Mouse (Mus musculus) right cerebral cortex, postnatal 14 days (tissue): ENCODE measurements around the gene Nxn.

Experiments used
- DNase-seq: peaks from one replicate; pipeline ENCODE4 v3.0.0; 2022

Nxn gene

GRCm38 (mm10) chr11:76292831-76293230, 106.1 kb downstream of the Nxn start:
- no peak for DNase-seq

- no peak for DNase-seq
Observed at GRCm38 (mm10) chr11:76292398-76292797, 106.5 kb downstream of the Nxn start.

DNA sequence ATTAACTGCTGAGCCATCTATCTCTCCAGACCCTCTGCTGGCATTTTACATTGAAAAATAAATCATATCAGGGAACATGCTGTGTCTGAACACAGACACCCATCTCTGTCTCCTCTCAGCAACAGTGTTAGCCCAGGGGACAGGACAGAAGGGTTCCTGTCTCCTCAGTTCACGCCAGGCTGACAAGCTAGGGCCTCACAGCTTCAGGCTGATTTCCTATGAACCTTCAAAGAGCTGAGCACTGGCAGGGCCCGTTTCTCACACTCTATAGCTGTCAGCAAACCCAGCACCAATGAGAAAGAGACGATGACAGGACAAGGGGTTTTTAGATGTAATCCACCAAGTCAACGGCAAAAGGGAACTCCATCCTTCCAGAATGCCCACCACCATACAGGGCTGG, 107.0 kb downstream of the Nxn start:
- no peak for DNase-seq

- peak; percentile 48 for DNase-seq
Observed at GRCm38 (mm10) chr11:76290367-76290766, 108.6 kb downstream of the Nxn start.

DNA sequence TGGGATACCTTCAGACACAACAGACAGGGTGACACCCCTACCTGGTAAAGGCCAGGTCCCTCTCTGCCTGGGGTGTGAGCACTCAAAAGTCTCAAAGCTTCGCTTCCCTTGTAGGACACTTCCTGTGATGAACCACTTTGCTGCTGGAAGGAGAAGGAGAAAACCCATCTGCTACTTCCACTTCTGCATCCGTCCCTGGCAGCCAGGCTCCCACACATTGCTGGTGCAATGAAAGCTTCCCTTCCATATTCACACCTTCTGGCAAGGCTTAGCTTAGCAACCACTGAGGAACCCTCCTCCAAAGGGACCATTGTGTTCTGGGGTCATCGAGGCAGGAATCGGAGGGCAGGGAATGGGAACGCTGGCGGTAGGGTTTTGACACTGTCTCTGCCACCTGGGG, 110.3 kb downstream of the Nxn start:
- DNase-seq = peak; percentile 48

GRCm38 (mm10) chr11:76287301-76287700, 111.6 kb downstream of the Nxn start:
- no peak for DNase-seq

- no peak for DNase-seq
Observed at GRCm38 (mm10) chr11:76286534-76287126, 112.3 kb downstream of the Nxn start.

- DNase-seq = no peak
Observed at GRCm38 (mm10) chr11:76285431-76286075, 113.4 kb downstream of the Nxn start.

DNA sequence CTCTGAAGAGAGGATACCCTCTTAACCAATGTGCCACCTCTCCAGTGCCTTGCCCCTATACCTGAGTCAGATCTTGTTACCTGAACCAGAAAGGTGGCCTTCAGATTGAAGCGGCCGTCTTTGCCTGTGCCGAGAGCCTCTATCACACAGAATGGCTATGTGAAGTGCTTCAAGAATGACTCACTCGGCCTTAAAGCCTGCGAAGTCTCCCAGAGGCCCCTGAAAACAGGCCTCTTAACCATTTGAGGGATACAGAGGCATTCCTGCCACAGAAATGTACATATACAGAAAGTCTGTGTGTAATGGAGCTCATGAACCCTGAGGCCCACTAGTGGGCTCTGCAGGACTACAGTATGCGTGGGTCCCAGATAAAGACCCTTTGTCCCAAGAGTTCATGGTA, 115.1 kb downstream of the Nxn start:
- DNase-seq = no peak

DNA sequence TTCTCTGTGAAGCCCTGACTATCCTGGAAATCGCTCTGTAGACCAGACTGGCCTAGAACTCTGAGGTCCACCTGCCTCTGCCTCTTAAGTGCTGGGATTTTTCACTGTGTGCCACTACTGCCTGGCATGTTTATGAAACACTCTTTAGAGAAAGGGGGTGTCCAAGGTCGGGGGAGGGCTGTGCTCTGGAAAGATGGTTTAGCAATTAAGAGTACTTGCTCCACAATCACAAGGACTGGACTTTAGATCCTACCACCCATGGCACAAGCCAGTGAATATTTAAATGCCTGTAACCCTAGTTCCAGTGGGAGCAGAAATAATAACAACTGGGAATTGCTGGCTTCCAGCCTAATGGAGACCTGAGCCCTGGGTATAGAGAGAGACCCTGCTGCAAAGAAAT, 119.0 kb downstream of the Nxn start:
- DNase-seq = no peak

DNA sequence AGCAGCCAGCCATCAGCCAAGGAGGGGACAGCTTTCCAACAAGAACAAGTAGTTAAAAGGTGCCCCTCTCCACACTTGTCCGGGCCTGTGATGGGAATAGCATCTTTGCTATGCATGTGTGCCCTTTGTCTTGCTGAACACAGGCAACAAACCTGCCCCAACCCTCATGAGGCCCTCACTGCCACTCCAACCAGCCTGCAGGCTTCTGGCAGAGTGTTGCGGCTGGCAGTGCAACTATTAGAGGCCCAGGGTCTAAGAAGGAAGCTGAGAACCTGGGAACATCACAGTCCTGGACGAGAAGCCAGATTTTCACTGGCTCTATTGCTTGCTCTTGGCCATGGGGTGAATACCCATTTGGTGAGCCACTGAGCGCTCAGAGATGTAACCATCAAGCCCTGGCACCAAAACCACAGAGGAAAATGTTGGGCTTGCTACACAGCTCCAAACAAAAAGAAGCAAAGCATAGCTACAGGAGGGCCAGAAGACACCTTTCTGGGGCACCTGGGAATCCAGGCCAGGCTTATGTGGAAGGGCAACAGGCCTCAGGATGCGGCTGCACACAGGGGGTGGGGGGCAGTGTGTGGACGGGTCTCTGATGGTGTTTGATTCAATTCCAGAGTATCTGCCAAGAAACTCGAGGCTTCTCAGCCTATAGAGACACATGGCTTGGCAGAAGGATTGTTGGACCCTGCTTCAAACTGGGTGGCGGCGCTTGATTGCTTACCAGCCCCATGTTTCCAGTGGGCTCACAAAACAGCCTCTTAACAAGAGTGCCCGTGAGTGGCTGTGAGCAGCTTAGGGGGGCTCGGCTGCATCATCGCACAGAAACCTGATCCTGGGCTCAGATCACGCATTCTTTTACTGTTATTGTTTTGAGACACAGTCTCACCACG, 119.7 kb downstream of the Nxn start:
- no peak for DNase-seq

DNA sequence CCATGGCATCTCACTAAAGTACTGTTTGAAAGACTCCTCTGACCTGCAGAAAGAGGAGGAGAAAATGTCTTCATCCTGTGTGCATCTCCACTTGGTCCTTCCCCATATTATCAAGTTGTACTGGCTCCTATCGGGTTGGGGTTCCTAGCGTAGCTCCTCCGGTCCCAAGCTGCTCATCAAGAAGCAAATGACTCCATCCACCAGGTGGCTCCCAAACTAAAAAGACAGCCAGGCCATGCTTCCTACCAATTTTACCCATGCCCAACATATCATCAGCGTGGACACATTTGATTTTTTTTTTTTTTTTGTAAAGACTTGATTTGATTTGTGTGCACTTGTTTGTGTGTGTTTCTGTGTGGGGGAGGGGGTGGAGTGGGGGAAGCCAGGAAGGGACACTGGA, 126.5 kb downstream of the Nxn start:
- DNase-seq = no peak

- DNase-seq = no peak
Observed at GRCm38 (mm10) chr11:76268521-76269065, 130.3 kb downstream of the Nxn start.

DNA sequence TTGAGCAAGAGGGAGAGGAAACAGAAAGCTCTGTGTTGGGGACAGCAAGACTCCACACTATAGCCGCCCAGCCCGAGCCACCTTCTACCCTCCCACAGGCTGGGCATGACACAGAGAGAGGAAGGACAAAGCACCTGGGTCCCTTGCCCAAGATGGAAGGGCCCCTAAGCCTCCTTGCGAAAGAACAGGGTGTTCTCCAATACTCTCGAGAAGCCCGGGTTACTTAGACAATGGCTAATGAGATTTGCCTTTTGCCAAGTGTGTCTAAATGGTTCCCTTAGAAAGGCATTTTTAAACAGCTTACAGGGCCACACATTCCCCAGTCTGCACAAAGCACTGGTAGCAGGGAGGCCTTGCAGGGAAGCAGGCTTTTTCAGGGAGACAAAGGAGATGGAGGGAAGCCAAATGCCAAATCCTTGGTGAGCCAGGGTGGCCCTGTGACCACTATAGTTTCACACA, 130.9 kb downstream of the Nxn start:
- no peak for DNase-seq

- no peak for DNase-seq
Observed at GRCm38 (mm10) chr11:76267550-76267949, 131.4 kb downstream of the Nxn start.

GRCm38 (mm10) chr11:76262611-76263351, 136.2 kb downstream of the Nxn start:
- DNase-seq = no peak

DNA sequence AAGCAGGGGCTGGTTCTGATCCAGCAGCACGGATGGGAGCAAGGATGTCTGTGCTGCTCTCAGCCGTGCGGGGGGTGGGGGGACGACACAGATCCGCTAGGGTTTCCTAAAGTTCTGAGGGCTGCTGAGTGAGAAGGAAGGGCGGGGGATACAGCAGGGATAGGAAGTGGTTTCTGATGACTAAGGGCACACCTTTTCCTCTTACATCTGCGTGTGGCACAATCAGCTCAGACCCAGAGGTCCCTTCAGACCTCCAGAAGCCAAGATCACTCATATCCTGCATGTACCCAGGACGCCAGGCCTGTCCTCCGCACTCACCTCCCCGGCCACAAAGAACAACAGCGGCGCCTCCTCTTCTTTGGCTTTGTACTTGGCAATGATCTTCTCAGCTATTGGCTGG, 137.7 kb downstream of the Nxn start:
- no peak for DNase-seq

GRCm38 (mm10) chr11:76260208-76261050, 138.5 kb downstream of the Nxn start:
- DNase-seq = no peak

- no peak for DNase-seq
Observed at GRCm38 (mm10) chr11:76258511-76258910, 140.4 kb downstream of the Nxn start.

GRCm38 (mm10) chr11:76257386-76257785, 141.6 kb downstream of the Nxn start:
- DNase-seq = no peak

DNA sequence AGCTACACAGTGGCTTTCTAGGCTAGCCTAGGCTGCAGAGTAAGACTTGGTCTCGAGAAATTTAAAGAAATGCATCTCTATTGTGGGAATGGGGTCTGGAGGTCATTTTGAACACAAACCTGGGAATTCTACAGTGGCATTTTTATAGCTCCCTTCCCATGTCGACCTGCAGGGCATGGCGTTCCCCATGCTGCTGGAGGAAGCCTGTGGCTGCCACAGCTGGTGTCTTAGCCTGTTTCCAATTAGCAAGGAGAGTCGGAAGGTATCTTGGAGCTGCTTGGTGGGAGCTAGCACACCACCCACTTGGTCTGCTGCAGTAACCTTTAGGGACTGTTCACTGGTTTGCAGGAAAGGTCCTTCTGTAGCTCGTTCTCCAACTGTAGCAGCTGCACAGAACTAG, 142.8 kb downstream of the Nxn start:
- no peak for DNase-seq

- DNase-seq = no peak
Observed at GRCm38 (mm10) chr11:76255431-76256001, 143.4 kb downstream of the Nxn start.
